Mouse (Mus musculus): ENCODE data around the gene Guca2b.
A peak's percentile ranks its signal among the peaks of the same experiment; 100 is the strongest.

DNA sequence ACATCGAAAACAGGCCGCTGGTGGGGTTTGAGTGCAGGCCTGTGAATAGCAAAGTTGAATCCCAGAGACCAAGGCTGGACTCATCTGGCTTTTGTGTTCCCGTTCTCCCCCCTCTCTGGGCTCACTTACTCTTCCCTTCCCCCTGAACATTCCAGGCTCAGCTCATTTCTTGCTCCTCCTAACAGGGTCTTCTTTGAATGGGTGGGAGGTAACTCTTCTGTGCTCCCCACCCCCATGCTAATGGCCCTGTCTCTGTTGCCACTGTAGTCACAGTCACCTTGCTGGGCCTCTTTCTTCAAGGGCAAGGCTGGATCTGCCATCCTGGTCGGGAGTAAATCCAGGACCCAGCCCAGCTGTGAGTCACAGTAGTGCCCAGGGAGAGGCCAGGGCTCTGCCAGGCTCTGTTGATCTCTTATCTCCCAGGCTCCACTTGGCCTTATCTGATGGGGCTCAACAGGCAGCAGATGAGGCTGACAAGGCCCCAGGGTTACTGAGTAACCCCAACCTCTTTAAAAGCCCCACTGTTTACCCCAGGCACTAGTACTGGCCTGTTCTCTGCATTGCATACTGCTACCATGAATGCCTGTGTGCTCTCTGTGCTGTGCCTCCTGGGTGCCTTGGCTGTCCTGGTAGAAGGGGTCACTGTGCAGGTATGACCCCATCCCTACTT is 21.4 kb downstream of the Guca2b start, which contains the start of gene Guca2a:
- TF ChIP-seq CTCF (IDR thresholded peaks at IDR 0.05; ENCODE audit: extremely low read depth, insufficient read length, insufficient replicate concordance, low read depth, low read length) (no peak), POLR2A (IDR thresholded peaks at IDR 0.05; ENCODE audit: low read depth, low read length) (peak; percentile 53; the same call in 1 of the 2 replicates)
